Mouse (Mus musculus) adipocyte (in vitro differentiated cells): Measurements from ENCODE around the gene Tk2.
"Not testable (repeated sequence)": the region's sequence is repeated elsewhere in the genome, so short reads cannot be mapped to it uniquely, and the experiment has no call there.

Experiments used
- DNase-seq: peaks from one replicate; pipeline ENCODE4 v3.0.0-alpha.2; 2016; ENCODE audit warnings: low spot score

Tk2 gene

GRCm38 (mm10) chr8:104248276-104248675 lies at the start of gene Tk2:
TSS of gene Tk2 (minus strand) at chr8:104248558.
- peak; percentile 90 for DNase-seq

- no peak for DNase-seq
Measured at GRCm38 (mm10) chr8:104294396-104294795, 46.0 kb upstream of the Tk2 start.

DNA sequence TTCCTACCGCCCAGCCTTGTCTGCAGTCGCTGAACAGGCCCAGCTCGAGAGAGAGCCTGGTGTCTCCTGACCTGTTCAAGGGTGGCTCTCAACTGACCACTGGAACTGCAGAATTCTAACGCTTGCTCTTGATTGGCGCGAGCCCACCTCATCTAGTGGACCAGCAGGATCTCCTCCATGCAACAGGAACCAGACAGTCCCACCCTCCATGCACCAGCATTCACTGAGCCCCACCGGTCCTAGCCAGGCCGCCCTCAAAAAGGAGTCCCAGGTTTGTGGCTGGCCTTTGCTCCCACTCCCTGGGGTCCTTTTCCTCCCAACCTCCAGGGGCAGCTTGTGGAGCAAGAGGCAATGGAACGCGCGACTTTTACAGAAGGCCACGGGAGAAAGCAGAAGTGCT lies 44.7 kb upstream of the Tk2 start, which contains the start of gene Cmtm2a:
TSS of gene Cmtm2a (minus strand) at position 101 of the 400 bp plus-strand sequence.
- DNase-seq, result not testable (repeated sequence)

- no peak for DNase-seq
Measured at GRCm38 (mm10) chr8:104268937-104269440, 20.6 kb upstream of the Tk2 start.

DNA sequence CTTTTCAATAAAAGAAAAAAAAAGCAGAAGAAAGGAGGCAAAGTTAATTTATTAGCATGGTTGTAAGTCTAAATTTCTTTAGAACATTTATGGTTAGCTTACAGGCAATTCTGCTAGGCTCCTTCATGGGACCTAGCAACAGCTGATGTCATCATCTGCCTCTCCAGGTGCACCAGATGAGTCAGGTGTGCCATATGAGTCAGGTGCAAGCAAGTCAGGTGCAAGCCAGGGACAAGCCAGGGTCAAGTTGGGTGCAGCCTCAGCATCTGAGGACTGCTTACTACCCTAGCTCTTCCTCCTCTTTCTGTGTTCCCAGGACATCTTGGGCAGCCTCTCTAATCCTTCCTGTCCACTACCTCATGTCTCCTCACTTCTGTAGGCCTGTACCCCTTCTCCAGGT lies 20.0 kb upstream of the Tk2 start:
- DNase-seq, result no peak

GRCm38 (mm10) chr8:104264271-104264935 lies 16.0 kb upstream of the Tk2 start:
- DNase-seq, result not testable (repeated sequence)

- DNase-seq, result not testable (repeated sequence)
Measured at GRCm38 (mm10) chr8:104261802-104262201, 13.4 kb upstream of the Tk2 start.

DNA sequence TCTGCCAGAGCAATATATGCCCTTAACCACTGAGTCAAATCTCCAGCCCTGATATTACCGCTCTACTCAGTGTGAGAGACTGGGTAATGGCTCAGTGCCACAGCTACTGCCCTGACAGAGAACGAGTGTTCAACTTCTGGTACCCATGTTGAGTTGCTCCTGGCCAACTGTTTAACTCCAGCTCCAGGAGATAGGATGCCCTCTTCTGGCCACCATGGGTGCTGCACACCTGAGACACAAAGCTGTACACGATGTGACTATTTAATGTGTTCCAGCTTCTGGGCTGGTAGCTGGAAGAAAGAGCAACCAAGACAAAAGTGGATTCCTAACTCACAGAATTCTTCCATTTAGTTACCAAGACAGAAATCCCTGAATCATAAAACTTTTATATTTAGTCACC lies 4.7 kb upstream of the Tk2 start:
- no peak for DNase-seq

DNA sequence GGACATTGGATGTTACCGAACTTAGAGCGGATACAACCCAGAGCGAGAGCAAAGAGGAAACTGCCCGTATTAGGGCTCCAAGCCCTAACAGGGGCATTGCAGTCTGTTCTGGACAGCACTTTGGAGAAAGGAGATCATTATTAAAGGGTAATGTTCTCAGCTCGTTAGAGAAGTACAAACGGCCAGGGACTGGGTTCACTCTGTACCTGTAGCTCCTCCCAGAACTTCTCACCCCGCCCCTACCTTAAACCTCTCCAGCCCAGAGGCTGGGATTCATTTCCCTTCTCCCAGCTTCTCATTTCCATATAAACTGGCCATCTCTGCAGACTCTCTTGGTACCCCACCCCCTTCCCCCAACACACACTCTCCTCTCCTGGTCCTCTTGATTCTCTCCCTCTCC lies 3.1 kb upstream of the Tk2 start:
- DNase-seq, result no peak

DNA sequence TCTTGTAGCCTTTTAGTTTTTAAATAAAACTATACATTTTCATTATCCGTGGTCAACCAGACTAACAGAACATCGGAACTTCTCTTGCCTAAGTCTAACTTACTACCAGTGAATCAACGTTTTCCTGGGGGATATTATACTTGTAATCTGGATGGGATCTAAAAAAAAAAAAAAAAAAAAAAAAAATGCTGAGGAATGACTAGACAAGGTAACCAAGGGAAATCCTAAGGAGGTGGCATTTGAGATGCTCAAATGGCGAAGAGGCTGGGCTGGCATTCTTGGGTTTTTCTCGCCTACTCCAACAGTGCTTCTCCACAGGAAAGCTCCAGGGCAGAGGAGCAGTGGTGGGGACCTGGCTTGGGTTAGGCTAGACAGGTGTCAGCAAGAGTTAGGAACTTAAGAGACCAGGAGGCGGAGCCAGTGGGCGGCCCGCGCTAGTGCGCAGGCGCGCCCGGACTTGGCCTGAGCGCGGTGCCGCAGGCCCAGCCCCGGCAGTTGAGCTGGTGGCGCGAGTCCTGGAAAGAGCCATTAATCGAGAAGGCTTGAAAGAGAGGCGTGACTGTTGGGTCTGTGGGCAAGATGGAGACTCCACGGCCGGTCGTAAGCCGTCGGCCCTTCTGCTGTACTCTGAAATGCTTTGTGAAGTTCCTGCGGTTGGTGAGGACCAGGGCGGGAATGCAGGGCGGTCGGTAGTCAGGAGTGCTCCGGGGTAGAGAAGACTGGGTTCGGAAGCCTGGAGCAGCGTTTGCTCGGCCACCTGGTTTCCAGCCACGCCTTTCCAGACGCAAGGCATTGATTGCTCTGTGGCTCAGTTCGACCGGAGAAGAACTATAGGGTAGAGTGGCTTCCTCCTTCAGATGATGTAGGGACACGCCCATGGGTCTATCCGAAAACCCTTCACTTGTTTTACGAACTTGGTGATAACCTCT lies 2.3 kb upstream of the Tk2 start, which contains the start of gene Cklf:
TSS of gene Cklf (plus strand) at position 423 of the 929 bp plus-strand sequence.
- peak; percentile 93 for DNase-seq

DNA sequence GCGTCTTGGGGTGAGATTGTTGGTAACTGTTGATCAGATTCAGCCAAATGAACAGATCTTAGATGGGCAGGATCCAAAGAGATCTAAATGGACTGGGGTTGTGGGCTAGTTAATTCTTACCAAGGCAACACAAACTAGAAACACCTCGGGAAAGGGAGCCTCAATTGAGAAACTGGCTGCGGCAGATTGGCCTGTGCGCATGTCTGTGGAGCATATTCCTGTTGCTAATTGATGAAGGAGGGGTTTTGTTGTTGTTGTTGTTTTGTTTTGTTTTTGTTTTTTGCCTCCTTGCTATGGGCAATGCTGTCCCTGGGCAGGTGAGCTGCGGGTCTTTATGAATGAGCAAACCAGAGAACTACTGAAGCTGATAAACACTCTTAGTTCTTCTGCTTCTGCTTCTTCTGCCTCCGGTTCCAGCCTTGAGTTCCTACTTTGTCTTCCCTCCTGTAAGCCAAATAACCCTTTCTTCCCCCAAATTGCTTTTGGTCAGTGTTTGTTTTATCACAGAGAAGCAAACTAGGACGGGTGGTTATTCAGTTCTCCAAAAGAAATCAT lies 1.2 kb upstream of the Tk2 start:
- DNase-seq, result no peak

GRCm38 (mm10) chr8:104247908-104248275 lies 466 bp downstream of the Tk2 start:
- peak; percentile 24 for DNase-seq

GRCm38 (mm10) chr8:104247054-104247907 lies 1.1 kb downstream of the Tk2 start:
- DNase-seq, result no peak

- no peak for DNase-seq
Measured at GRCm38 (mm10) chr8:104246621-104247020, 1.7 kb downstream of the Tk2 start.

DNA sequence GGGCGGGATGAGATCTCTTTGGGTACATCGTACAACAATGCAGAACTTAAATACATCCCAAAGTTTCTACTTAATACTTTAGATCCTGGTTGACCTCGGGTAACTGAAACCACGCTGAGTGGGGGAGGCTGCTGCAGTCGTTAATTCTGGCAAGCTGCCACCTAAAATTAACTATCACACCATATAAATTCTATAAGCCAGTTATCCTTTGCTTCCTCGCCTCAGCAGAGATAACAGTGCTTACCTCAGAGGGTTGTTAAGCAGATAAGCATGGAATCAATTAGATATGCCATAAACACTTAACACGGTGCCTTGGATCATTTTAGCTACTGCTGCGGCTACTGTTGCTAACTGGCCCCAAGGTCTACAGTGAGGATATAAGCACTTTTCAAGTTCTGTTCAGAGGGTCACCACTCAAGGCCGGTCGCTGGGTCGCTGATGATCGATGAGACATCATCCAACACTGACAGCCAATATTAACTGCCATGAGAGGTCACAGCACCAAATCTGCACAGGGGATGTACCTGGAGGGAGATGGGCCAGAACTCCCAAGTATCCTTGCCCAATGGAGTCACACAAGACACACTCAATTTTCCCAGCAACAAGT lies 6.2 kb downstream of the Tk2 start:
- DNase-seq, result no peak

DNA sequence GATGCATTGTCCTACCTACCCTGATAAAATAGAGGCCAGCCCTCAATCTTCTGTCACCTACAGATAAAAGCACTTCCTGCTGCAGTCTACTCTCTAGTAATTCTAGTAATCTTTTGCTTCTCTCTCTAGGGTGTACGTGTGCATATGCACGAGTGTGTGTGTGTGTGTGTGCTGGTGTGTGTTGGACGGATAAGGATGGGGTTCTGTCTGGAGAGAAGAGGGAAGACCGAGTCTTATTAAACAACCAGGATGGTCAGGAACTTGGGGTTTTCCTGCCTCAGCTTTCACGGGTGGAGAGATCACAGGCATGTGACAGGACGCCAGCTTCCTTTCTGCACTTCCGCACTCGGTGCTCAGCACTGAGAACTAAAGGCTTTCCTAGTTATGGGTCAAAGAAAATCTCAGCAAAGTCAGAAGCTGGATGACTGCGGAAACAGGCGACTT lies 8.9 kb downstream of the Tk2 start:
- no peak for DNase-seq

DNA sequence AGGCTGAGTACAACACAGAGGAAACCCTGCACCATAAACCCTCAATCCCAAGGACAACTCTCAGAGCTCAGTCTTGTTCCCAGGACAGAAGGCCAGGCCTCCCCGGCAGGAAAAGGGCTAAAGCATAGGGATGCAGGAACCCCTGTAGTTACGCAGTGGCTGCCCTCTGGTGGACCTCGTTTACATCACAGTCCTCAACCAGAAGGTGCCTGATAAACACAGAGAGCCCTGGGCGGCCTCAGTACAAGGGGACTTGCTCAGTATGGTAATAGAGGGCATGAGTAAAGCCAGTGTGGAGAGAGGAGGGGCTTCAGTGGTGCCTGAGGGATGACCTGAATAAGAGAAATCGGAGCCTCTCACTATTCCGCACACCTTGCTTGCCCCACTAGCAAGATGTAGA lies 13.8 kb downstream of the Tk2 start:
- no peak for DNase-seq

DNA sequence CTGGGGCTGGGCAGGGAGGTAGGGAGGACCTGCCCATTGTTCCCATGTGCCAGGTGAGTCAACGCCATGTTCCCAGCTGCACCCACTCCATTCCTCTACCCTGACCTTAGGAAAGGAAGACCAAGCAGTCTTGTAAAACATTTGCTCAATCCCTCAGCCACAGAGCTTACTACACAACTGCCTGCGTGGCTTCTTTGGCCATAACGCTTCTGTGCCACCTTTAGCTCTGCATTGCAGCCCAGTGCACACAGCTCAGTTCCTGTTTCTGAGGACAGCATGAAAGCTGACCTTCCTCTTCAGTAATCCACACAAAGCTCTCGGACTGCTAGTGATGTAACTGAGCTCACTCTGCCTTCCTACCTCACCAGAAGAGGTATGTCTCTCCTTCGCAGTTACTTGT lies 15.4 kb downstream of the Tk2 start:
- no peak for DNase-seq

DNA sequence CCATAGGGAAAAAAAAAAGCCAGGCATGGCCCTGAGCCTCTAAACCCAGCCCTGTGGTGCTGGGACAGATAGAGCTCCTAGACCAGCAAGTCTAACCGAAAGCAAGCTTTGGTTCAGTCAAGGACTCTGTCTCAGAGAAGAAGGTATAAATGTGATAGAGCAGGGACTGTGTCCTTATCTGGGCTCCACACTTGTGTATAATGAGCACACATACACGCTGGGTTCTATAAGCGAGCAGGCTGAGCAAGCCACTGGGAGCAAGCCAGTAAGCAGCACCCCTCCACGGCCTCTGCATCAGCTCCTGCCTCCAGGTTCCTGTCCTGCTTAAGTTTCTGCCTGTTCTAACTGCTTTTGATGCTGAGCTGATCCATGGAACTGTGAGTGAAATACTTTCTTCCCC lies 16.3 kb downstream of the Tk2 start:
- no peak for DNase-seq

DNA sequence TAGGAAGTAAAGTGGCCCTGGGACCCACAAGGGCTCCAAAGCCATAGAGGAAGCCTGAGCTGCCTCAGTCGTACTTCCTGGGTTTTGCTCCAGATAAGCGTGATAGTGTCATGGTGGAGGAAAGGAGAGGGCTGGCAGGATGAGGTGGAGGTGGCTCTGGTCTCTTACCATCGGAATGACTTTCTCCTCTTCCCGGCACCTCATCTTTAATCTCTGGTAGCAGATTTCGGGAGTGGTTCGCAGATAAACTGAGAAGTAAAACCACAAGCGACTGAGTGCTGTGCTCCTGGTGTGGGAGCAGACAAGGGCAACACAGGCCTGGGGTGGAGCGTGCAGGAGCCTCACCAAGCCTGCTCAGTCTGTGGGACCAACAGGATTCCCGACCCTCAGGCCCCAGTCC lies 18.0 kb downstream of the Tk2 start:
- no peak for DNase-seq

DNA sequence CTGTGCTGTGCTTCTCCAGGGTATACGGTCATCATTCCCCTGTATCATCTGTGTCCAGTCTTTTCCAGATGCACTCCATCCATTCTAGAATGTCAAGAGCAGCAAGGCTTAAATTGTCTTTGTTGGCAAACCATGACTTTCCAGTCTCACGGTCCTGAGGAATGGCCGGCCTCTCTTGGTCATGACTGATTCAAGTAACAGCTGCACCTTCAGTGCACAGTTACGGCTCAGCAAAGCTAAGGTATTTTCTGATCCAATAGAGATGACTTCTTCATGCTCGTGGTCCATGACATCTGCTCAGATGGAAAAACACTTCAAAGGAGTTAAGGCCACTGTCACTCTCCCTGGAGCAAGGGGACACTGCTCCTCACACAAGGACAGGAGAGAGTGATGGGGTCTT lies 21.3 kb downstream of the Tk2 start:
- DNase-seq, result no peak
